Mouse (Mus musculus) intestine, embryonic 16.5 days (tissue): ENCODE results near the gene Sla2. TPM values are rescaled to one million over a fixed set of nuclear protein-coding genes. Genes with fewer than 3 reads are reported as not detected.
"Not testable (repeated sequence)": the region's sequence is repeated elsewhere in the genome, so short reads cannot be mapped to it uniquely, and the experiment has no call there.

Source experiments
- ATAC-seq: fragments of 200-750 bp; cut with Nextera tagmentation; 2 replicates; pipeline ENCODE4 v1.8.0; 2017; ENCODE audit warnings: moderate TSS enrichment, moderate library complexity
- H3K27ac ChIP-seq: fragments of 300-500 bp; sonication (generic); 2 replicates; pipeline ENCODE4 v1.5.1; 2014; ENCODE audit warnings: mild to moderate bottlenecking, low read length
- H3K27me3 ChIP-seq: fragments of 300-500 bp; sonication (generic); replicated peaks from 2 replicates; pipeline ENCODE4 v1.6.1; 2014; ENCODE audit warnings: low read length, control low read depth, mixed read lengths; ENCODE audit not compliant: control insufficient read depth, insufficient read depth
- H3K36me3 ChIP-seq: fragments of 300-500 bp; sonication (generic); 2 replicates; pipeline ENCODE4 v1.6.1; 2014; ENCODE audit warnings: low read length, control low read depth; ENCODE audit not compliant: control insufficient read depth, insufficient read depth
- H3K4me1 ChIP-seq: fragments of 300-500 bp; sonication (generic); 2 replicates; pipeline ENCODE4 v1.6.1; 2014; ENCODE audit warnings: low read length, control low read depth, mixed read lengths; ENCODE audit not compliant: control insufficient read depth, insufficient read depth
- H3K4me2 ChIP-seq: fragments of 300-500 bp; sonication (generic); 2 replicates; pipeline ENCODE4 v1.6.1; 2014; ENCODE audit warnings: low read depth, low read length, control low read depth
- H3K4me3 ChIP-seq: fragments of 300-500 bp; sonication (generic); 2 replicates; pipeline ENCODE4 v1.5.1; 2014; ENCODE audit warnings: mild to moderate bottlenecking, low read length
- H3K9ac ChIP-seq: fragments of 300-500 bp; sonication (generic); 2 replicates; pipeline ENCODE4 v1.6.1; 2014; ENCODE audit warnings: low read depth, low read length
- H3K9me3 ChIP-seq: fragments of 300-500 bp; sonication (generic); 2 replicates; pipeline ENCODE4 v1.6.1; 2016; ENCODE audit warnings: low read length, control low read depth; ENCODE audit not compliant: control insufficient read depth
- WGBS: fragments of 180-500 bp; shearing (Covaris S2); extraction: QIAGEN DNeasy Blood & Tissue Kit; methylation state at CpG from one replicate; pipeline ENCODE4 v1.1.7; 2014; 5-methylcytosine and 5-hydroxymethylcytosine counted together
- polyA plus RNA-seq: library from polyadenylated mRNA; unstranded; fragments of >200 nt; fragmentation: Nextera tagmentation; extraction: Ambion mirVana; gene quantifications from 2 replicates; pipeline ENCODE4 v1.2.1, GENCODE M21; 2015

Gene Sla2
- polyA plus RNA-seq, 1 experiment from 2014 or later: 0.71 TPM

- no peak overlapping the region for H3K4me3 ChIP-seq
- no peak overlapping the region for H3K4me2 ChIP-seq
- H3K27ac ChIP-seq: no peak overlapping the region
- H3K36me3 ChIP-seq: no peaks in the 10 kb centered on the region
- 24% methylated on average over 6 of the region's 6 CpGs for WGBS
- H3K9ac ChIP-seq: no peak overlapping the region
- no peak for ATAC-seq
- H3K4me1 ChIP-seq: no peaks in the 10 kb centered on the region
- no peaks in the 10 kb centered on the region for H3K27me3 ChIP-seq
- H3K9me3 ChIP-seq: no peaks in the 10 kb centered on the region
Observed at GRCm38 (mm10) chr2:156904976-156905717, 18.2 kb upstream of the Sla2 start.

- no peak for ATAC-seq
- no peak overlapping the region for H3K9ac ChIP-seq
- H3K36me3 ChIP-seq: no peaks in the 10 kb centered on the region
- no peaks in the 10 kb centered on the region for H3K27me3 ChIP-seq
- no peaks in the 10 kb centered on the region for H3K4me1 ChIP-seq
- WGBS: 27% methylated on average over 2 of the region's 2 CpGs
- no peak overlapping the region for H3K4me2 ChIP-seq
- no peak overlapping the region for H3K4me3 ChIP-seq
- no peaks in the 10 kb centered on the region for H3K9me3 ChIP-seq
- no peak overlapping the region for H3K27ac ChIP-seq
Observed at GRCm38 (mm10) chr2:156903367-156903766, 16.4 kb upstream of the Sla2 start.

GRCm38 (mm10) chr2:156902411-156902810 is 15.4 kb upstream of the Sla2 start:
- 76% methylated on average over 4 of the region's 4 CpGs for WGBS
- H3K36me3 ChIP-seq, H3K4me3 ChIP-seq: not testable (repeated sequence)

GRCm38 (mm10) chr2:156901883-156902282 is 14.9 kb upstream of the Sla2 start:
- no peaks in the 10 kb centered on the region for H3K4me1 ChIP-seq
- ATAC-seq: no peak
- H3K27ac ChIP-seq: no peak overlapping the region
- H3K27me3 ChIP-seq: no peaks in the 10 kb centered on the region
- no peak overlapping the region for H3K9ac ChIP-seq
- no peak overlapping the region for H3K4me2 ChIP-seq
- no peaks in the 10 kb centered on the region for H3K9me3 ChIP-seq
- 62% methylated on average over 6 of the region's 6 CpGs for WGBS
- no peak overlapping the region for H3K4me3 ChIP-seq
- no peaks in the 10 kb centered on the region for H3K36me3 ChIP-seq

More at GRCm38 (mm10) chr2:156902411-156902810, 15.4 kb upstream of the Sla2 start:
- not testable (repeated sequence) for H3K27me3 ChIP-seq, H3K9me3 ChIP-seq, H3K4me2 ChIP-seq, ATAC-seq, H3K27ac ChIP-seq, H3K4me1 ChIP-seq, H3K9ac ChIP-seq

GRCm38 (mm10) chr2:156901344-156901743 is 14.4 kb upstream of the Sla2 start:
- Histone ChIP-seq H3K27ac (no peak overlapping the region), H3K4me2 (no peak overlapping the region), H3K4me1 (no peaks in the 10 kb centered on the region), H3K27me3 (no peaks in the 10 kb centered on the region), H3K36me3 (no peaks in the 10 kb centered on the region), H3K4me3 (no peak overlapping the region), H3K9me3 (no peaks in the 10 kb centered on the region), H3K9ac (no peak overlapping the region)
- WGBS: 54% methylated on average over 2 of the region's 2 CpGs
- no peak for ATAC-seq

GRCm38 (mm10) chr2:156899184-156899583 is 12.2 kb upstream of the Sla2 start:
- ATAC-seq: no peak
- Histone ChIP-seq H3K36me3 (no peaks in the 10 kb centered on the region), H3K27me3 (no peaks in the 10 kb centered on the region)

GRCm38 (mm10) chr2:156898374-156898773 is 11.4 kb upstream of the Sla2 start:
- no peak for ATAC-seq
- no peaks in the 10 kb centered on the region for H3K36me3 ChIP-seq
- WGBS: 52% methylated on average over 4 of the region's 4 CpGs
- no peak overlapping the region for H3K4me2 ChIP-seq
- no peaks in the 10 kb centered on the region; the same call in 1 of the 2 replicates for H3K4me1 ChIP-seq
- H3K4me3 ChIP-seq: no peak overlapping the region
- H3K27ac ChIP-seq: no peak overlapping the region
- H3K9ac ChIP-seq: no peak overlapping the region
- H3K27me3 ChIP-seq: no peaks in the 10 kb centered on the region
- no peaks in the 10 kb centered on the region for H3K9me3 ChIP-seq

More at GRCm38 (mm10) chr2:156899184-156899583, 12.2 kb upstream of the Sla2 start:
- H3K9ac ChIP-seq: no peak overlapping the region
- H3K9me3 ChIP-seq: no peaks in the 10 kb centered on the region
- WGBS: 76% methylated on average over 4 of the region's 4 CpGs
- H3K4me1 ChIP-seq: no peaks in the 10 kb centered on the region; the same call in 1 of the 2 replicates
- no peak overlapping the region for H3K4me2 ChIP-seq
- H3K27ac ChIP-seq: no peak overlapping the region
- H3K4me3 ChIP-seq: no peak overlapping the region

GRCm38 (mm10) chr2:156897034-156897433 is 10.0 kb upstream of the Sla2 start:
- Histone ChIP-seq H3K9me3 (no peaks in the 10 kb centered on the region), H3K4me3 (no peak overlapping the region), H3K27me3 (no peaks in the 10 kb centered on the region), H3K9ac (no peak overlapping the region), H3K27ac (no peak overlapping the region), H3K4me2 (no peak overlapping the region), H3K36me3 (no peaks in the 10 kb centered on the region), H3K4me1 (no peaks in the 10 kb centered on the region; the same call in 1 of the 2 replicates)
- no peak for ATAC-seq
- 79% methylated on average over 9 of the region's 9 CpGs for WGBS

GRCm38 (mm10) chr2:156896384-156896914 is 9.5 kb upstream of the Sla2 start:
- Histone ChIP-seq H3K9ac (no peak overlapping the region), H3K4me2 (no peak overlapping the region), H3K4me1 (no peaks in the 10 kb centered on the region; the same call in 1 of the 2 replicates), H3K27me3 (no peaks in the 10 kb centered on the region), H3K4me3 (no peak overlapping the region), H3K36me3 (no peaks in the 10 kb centered on the region), H3K27ac (no peak overlapping the region), H3K9me3 (no peaks in the 10 kb centered on the region)
- ATAC-seq: no peak
- WGBS: 64% methylated on average over 9 of the region's 9 CpGs
